Mouse (Mus musculus): ENCODE measurements around the gene Ttc28.
A peak's percentile ranks its signal among the peaks of the same experiment; 100 is the strongest.

- TF ChIP-seq GATA1 (IDR thresholded peaks at IDR 0.05; ENCODE audit: borderline replicate concordance, low read length) (peak; percentile 44; the same call in 1 of the 3 replicates), FLI1 (IDR thresholded peaks at IDR 0.05; ENCODE audit: low read length) (no peak)
These were observed 43.6 kb upstream of the Ttc28 start for GRCm38 (mm10) chr5:110835959-110836358.
